Mouse (Mus musculus): Measurements from ENCODE around the gene Otc. TPM values are rescaled to one million over a fixed set of nuclear protein-coding genes. Genes with fewer than 3 reads are reported as not detected.

Otc gene
- total and polyA plus RNA-seq, 3 experiments, result 0.12 TPM; not detected in 2

DNA sequence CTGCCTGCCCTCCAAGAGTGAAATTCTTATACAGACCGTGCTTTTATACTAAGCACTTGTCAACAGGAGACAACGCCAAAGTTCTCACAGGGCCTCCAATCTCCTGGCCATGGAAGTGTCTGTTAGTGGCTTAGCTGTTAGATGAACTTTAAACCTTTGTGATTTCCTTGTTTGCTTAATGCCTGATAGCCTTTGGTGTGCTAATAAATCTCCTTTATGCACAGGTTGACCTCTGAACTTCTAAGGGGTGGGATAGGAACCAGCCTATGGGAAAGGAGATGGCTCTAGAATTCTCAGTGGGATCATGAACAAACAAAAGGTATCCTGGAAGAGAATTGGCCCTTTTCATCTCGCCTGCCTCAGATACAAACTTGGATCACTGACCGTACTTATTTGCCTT is 12.6 kb upstream of the Otc start:
- Histone ChIP-seq H3K9me3 (replicated peaks; ENCODE audit: low read length) (no peaks in the 10 kb centered on the region), H3K27me3 (replicated peaks) (no peaks in the 10 kb centered on the region), H3K27ac (ENCODE audit: insufficient read depth, low read depth) (no peak overlapping the region), H3K4me2 (ENCODE audit: insufficient read depth, low read depth, poor library complexity, severe bottlenecking) (no peak overlapping the region), H3K4me1 (ENCODE audit: control insufficient read depth in 1 of 2, insufficient read depth in 2 of 2) (no peaks in the 10 kb centered on the region), H3K9ac (ENCODE audit: insufficient read depth, low read depth) (no peak overlapping the region), H3K79me2 (replicated peaks; ENCODE audit: control insufficient read depth, extremely low read depth, insufficient read depth, poor library complexity, severe bottlenecking) (no peaks in the 10 kb centered on the region), H3K4me3 (replicated peaks in 1 of 3; ENCODE audit: low read depth in 2 of 3, low read length in 2 of 3, poor library complexity in 1 of 3) (no peak overlapping the region), H3K36me3 (replicated peaks in 1 of 2; ENCODE audit: control insufficient read depth in 1 of 2, insufficient read depth in 1 of 2, low read length in 1 of 2) (no peaks in the 10 kb centered on the region)
- in situ Hi-C loops (cut with MboI; ENCODE audit: low pct_ligation_motif_present, low pct_unique_long_range_greater_than_20kb, low sequenced_read_pairs) (no loop called here), dilution Hi-C loops (cut with MboI; ENCODE audit: extremely low pct_ligation_motif_present, extremely low pct_unique_long_range_greater_than_20kb, low sequenced_read_pairs) (no loop called here)
- DNase-seq (ENCODE audit: extremely low read depth), result no peak
- no peak for TF ChIP-seq ZMIZ1 (IDR thresholded peaks at IDR 0.05; ENCODE audit: low read depth, low read length)
- no peak for TF ChIP-seq ETS1 (conservative IDR thresholded peaks at IDR 0.05; ENCODE audit: low read depth, low read length)
- no peak for TF ChIP-seq TCF12 (IDR thresholded peaks at IDR 0.05; ENCODE audit: low read depth, low read length)
- no peak for TF ChIP-seq BHLHE40 (IDR thresholded peaks at IDR 0.05; ENCODE audit: low read depth, low read length)
- TF ChIP-seq HCFC1 (IDR thresholded peaks at IDR 0.05; ENCODE audit: low read depth, low read length), result no peak
- TF ChIP-seq SIN3A (IDR thresholded peaks at IDR 0.05; ENCODE audit: low read length), result no peak

DNA sequence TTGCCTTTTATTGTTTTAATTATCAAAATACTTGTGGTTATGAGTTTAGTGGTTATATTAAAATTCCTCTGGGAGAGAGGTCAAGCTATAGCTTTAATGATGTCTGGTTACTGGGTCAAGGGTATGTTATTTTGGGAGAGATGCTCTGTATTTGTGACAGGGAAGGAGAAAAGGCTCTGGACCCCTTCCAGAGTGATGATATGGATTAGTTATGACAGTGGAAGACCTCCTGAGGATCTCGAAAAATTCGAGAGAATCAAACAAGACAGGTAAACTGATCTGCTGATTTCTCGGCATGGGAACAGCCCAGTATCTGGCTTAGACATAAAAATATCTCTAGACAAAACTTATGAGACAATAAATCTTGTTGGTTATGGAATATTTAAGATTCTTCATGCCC is 8.2 kb upstream of the Otc start:
- in situ Hi-C loops (cut with MboI; ENCODE audit: low pct_ligation_motif_present, low pct_unique_long_range_greater_than_20kb, low sequenced_read_pairs), result no loop called here
- no peaks in the 10 kb centered on the region for H3K27me3 ChIP-seq (replicated peaks)
- no peak for DNase-seq (ENCODE audit: extremely low read depth)
- TF ChIP-seq ZKSCAN1 (IDR thresholded peaks at IDR 0.05; ENCODE audit: borderline replicate concordance, low read depth, low read length), result no peak
- no peak for TF ChIP-seq HCFC1 (IDR thresholded peaks at IDR 0.05; ENCODE audit: low read depth, low read length)
- no peak for TF ChIP-seq ZMIZ1 (IDR thresholded peaks at IDR 0.05; ENCODE audit: low read depth, low read length)
- TF ChIP-seq MXI1 (IDR thresholded peaks at IDR 0.05; ENCODE audit: low read depth, low read length), result no peak
- no peak for TF ChIP-seq JUN (IDR thresholded peaks at IDR 0.05; ENCODE audit: insufficient read depth, low read depth, low read length)
- H3K79me2 ChIP-seq (replicated peaks; ENCODE audit: control insufficient read depth, extremely low read depth, insufficient read depth, poor library complexity, severe bottlenecking), result no peaks in the 10 kb centered on the region
- H3K27ac ChIP-seq (ENCODE audit: insufficient read depth, low read depth), result no peak overlapping the region
- H3K4me2 ChIP-seq (ENCODE audit: insufficient read depth, low read depth, poor library complexity, severe bottlenecking), result no peak overlapping the region
- H3K9me3 ChIP-seq (replicated peaks; ENCODE audit: low read length), result no peaks in the 10 kb centered on the region
- no peaks in the 10 kb centered on the region for H3K4me1 ChIP-seq (ENCODE audit: control insufficient read depth in 1 of 2, insufficient read depth in 2 of 2)
- H3K36me3 ChIP-seq (replicated peaks in 1 of 2; ENCODE audit: control insufficient read depth in 1 of 2, insufficient read depth in 1 of 2, low read length in 1 of 2), result no peaks in the 10 kb centered on the region
- no peak overlapping the region for H3K9ac ChIP-seq (ENCODE audit: insufficient read depth, low read depth)
- dilution Hi-C loops (cut with MboI; ENCODE audit: extremely low pct_ligation_motif_present, extremely low pct_unique_long_range_greater_than_20kb, low sequenced_read_pairs), result no loop called here
- H3K4me3 ChIP-seq (replicated peaks in 1 of 3; ENCODE audit: low read depth in 2 of 3, low read length in 2 of 3, poor library complexity in 1 of 3), result no peak overlapping the region

DNA sequence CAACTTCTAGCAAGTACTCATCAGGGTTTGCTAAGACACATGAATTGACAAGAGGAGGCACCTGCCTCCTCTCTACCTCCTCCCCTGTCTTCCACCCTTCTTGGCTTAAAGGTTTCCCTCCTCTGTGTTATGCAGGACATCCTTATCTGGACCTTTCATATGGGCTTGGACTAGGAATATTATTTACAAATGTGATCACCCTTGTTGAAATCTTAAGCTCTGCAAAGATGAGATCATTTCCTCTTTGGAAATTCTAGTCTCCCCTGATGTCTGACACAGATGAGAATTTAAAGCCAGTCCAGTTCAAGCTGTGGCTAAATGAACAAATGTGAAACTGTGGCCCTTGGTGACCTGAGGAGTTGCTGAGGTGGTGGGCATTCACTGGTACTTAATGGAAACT is 748 bp upstream of the Otc start:
- H3K27me3 ChIP-seq (replicated peaks), result no peaks in the 10 kb centered on the region

More for the DNA sequence above, 748 bp upstream of the Otc start:
- no peaks in the 10 kb centered on the region for H3K9me3 ChIP-seq (replicated peaks; ENCODE audit: low read length)
- H3K4me3 ChIP-seq (replicated peaks in 1 of 3; ENCODE audit: low read depth in 2 of 3, low read length in 2 of 3, poor library complexity in 1 of 3), result no peak overlapping the region
- no peaks in the 10 kb centered on the region for H3K79me2 ChIP-seq (replicated peaks; ENCODE audit: control insufficient read depth, extremely low read depth, insufficient read depth, poor library complexity, severe bottlenecking)
- peaks cover 0 to 19% of the 10 kb centered on the region in 2 experiments; a peak in 2 of 4 replicates for H3K4me1 ChIP-seq (ENCODE audit: control insufficient read depth in 1 of 2, insufficient read depth in 2 of 2)
- TF ChIP-seq ZMIZ1 (IDR thresholded peaks at IDR 0.05; ENCODE audit: low read depth, low read length) (no peak), NELFE (IDR thresholded peaks at IDR 0.05; ENCODE audit: low read depth, low read length) (no peak), SIN3A (IDR thresholded peaks at IDR 0.05; ENCODE audit: low read length) (no peak), PAX5 (IDR thresholded peaks at IDR 0.05; ENCODE audit: low read length) (no peak), MEF2A (IDR thresholded peaks at IDR 0.05; ENCODE audit: borderline replicate concordance, low read depth, low read length) (no peak), MYC (IDR thresholded peaks at IDR 0.05; ENCODE audit: low read depth, low read length) (no peak), NRF1 (IDR thresholded peaks at IDR 0.05; ENCODE audit: low read depth, low read length) (no peak), ZKSCAN1 (IDR thresholded peaks at IDR 0.05; ENCODE audit: borderline replicate concordance, low read depth, low read length) (no peak), E2F4 (IDR thresholded peaks at IDR 0.05; ENCODE audit: insufficient replicate concordance, low read depth, low read length) (no peak), USF1 (IDR thresholded peaks at IDR 0.05; ENCODE audit: low read depth, low read length) (no peak), ETS1 (conservative IDR thresholded peaks at IDR 0.05; ENCODE audit: low read depth, low read length) (no peak), TBP (conservative IDR thresholded peaks at IDR 0.05; ENCODE audit: low read depth, low read length) (no peak), POLR2AphosphoS2 (IDR thresholded peaks at IDR 0.05; ENCODE audit: low read depth, low read length) (no peak), RCOR1 (conservative IDR thresholded peaks at IDR 0.05; ENCODE audit: low read depth, low read length) (no peak), KAT2A (IDR thresholded peaks at IDR 0.05; ENCODE audit: insufficient replicate concordance, low read length) (no peak), TCF12 (IDR thresholded peaks at IDR 0.05; ENCODE audit: low read depth, low read length) (no peak), GABPA (IDR thresholded peaks at IDR 0.05; ENCODE audit: insufficient replicate concordance, low read depth, low read length) (no peak), IRF4 (IDR thresholded peaks at IDR 0.05; ENCODE audit: low read depth, low read length) (no peak), ZNF384 (IDR thresholded peaks at IDR 0.05; ENCODE audit: low read depth, low read length) (no peak), MXI1 (IDR thresholded peaks at IDR 0.05; ENCODE audit: low read depth, low read length) (no peak)
- no peaks in the 10 kb centered on the region for H3K36me3 ChIP-seq (replicated peaks in 1 of 2; ENCODE audit: control insufficient read depth in 1 of 2, insufficient read depth in 1 of 2, low read length in 1 of 2)
- H3K9ac ChIP-seq (ENCODE audit: insufficient read depth, low read depth), result no peak overlapping the region
- in situ Hi-C loops (cut with MboI; ENCODE audit: low pct_ligation_motif_present, low pct_unique_long_range_greater_than_20kb, low sequenced_read_pairs), result no loop called here
- no peak for DNase-seq (ENCODE audit: extremely low read depth)
- no peak overlapping the region for H3K27ac ChIP-seq (ENCODE audit: insufficient read depth, low read depth)
- H3K4me2 ChIP-seq (ENCODE audit: insufficient read depth, low read depth, poor library complexity, severe bottlenecking), result no peak overlapping the region
- dilution Hi-C loops (cut with MboI; ENCODE audit: extremely low pct_ligation_motif_present, extremely low pct_unique_long_range_greater_than_20kb, low sequenced_read_pairs), result no loop called here
